Mouse (Mus musculus) G1E (cell line): Measurements from ENCODE around the gene Nav3. TPM values are rescaled to one million over a fixed set of nuclear protein-coding genes. Genes with fewer than 3 reads are reported as not detected.

Source experiments
- ATAC-seq: 2 replicates; pipeline ENCODE4 v1.8.0; 2016; ENCODE audit warnings: mild to moderate bottlenecking; ENCODE audit not compliant: insufficient number of reproducible peaks, poor library complexity, low FRiP score, severe bottlenecking; ENCODE audit errors: extremely low read depth
- DNase-seq: peaks from one replicate; pipeline ENCODE4 v3.0.0; 2012; ENCODE audit warnings: low spot score
- H3K27me3 ChIP-seq: 2 replicates; pipeline ENCODE4 v1.6.1; 2012; ENCODE audit warnings: mild to moderate bottlenecking, low read length, inconsistent platforms; ENCODE audit not compliant: insufficient read depth
- H3K36me3 ChIP-seq: replicated peaks from 2 replicates; pipeline ENCODE3; 2012; ENCODE audit warnings: mild to moderate bottlenecking, inconsistent platforms
- H3K4me1 ChIP-seq: 2 replicates; pipeline ENCODE4 v1.6.1; 2012; ENCODE audit warnings: low read depth, low read length, inconsistent platforms, mixed read lengths; ENCODE audit not compliant: insufficient read depth
- H3K4me3 ChIP-seq: 2 replicates; pipeline ENCODE4 v1.5.1; 2012; ENCODE audit warnings: low read depth, mild to moderate bottlenecking, inconsistent platforms, low read length, moderate library complexity, mixed read lengths
- H3K9me3 ChIP-seq: replicated peaks from 2 replicates; pipeline ENCODE4 v1.6.1; 2012; ENCODE audit warnings: inconsistent platforms
- CTCF ChIP-seq: IDR thresholded peaks from 2 replicates; pipeline ENCODE4 v1.5.1; 2012; ENCODE audit warnings: low read depth, low read length, inconsistent platforms, mixed read lengths
- GATA1 ChIP-seq: IDR thresholded peaks from 2 replicates; pipeline ENCODE4 v1.6.1; 2012; ENCODE audit warnings: borderline replicate concordance, low read length, inconsistent platforms, mixed read lengths
- GATA2 ChIP-seq: IDR thresholded peaks from 2 replicates; pipeline ENCODE4 v1.6.1; 2012; ENCODE audit warnings: low read depth, low read length, inconsistent platforms, borderline replicate concordance
- POLR2AphosphoS5 ChIP-seq: IDR thresholded peaks from 2 replicates; pipeline ENCODE4 v1.6.1; 2012; ENCODE audit warnings: low read depth, low read length, inconsistent platforms; ENCODE audit not compliant: insufficient replicate concordance
- TAL1 ChIP-seq: conservative IDR thresholded peaks from 2 replicates; pipeline ENCODE4 v1.6.1; 2012; ENCODE audit warnings: low read depth, low read length, inconsistent platforms, mixed read lengths
- polyA plus RNA-seq: library from polyadenylated mRNA; stranded (reverse); fragments of >175 nt; gene quantifications from 2 replicates; pipeline ENCODE4 v1.2.3, GENCODE M21; 2012
- total RNA-seq, 2 experiments: library from RNA; stranded (forward) in 1 of 2; stranded (reverse) in 1 of 2; fragments of 200-1000 nt in 1 of 2; fragments of >200 nt in 1 of 2; fragmentation: Nextera tagmentation in 1 of 2; gene quantifications; 2 replicates each; pipeline ENCODE4 v1.2.3; 2014 to 2017

Nav3 gene
- total and polyA plus RNA-seq, 3 experiments = 0.22 TPM; not detected in 2

DNA sequence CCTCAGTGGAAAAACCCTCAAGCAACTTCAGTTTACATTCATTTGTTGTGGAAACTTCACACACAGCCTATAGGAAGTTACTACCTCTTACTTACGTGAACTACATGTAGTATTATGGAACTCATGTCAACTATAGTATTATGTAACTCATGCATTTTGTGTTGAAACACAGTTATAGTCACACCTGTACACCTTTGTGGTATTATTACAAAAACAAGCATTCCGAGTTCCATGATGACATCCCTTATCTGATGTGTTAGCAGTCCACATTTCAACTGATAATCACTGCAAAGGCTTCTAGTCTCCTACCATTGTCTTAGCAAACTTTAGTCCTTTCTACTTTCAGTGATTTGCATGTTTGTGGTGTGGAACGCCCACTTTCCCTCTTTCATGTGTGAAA lies 568.8 kb downstream of the Nav3 start:
- no peaks in the 10 kb centered on the region for H3K4me1 ChIP-seq
- DNase-seq (no peak), ATAC-seq (no peak)
- H3K27me3 ChIP-seq = no peaks in the 10 kb centered on the region
- no peaks in the 10 kb centered on the region for H3K36me3 ChIP-seq
- no peak overlapping the region for H3K4me3 ChIP-seq
- peaks cover 8% of the 10 kb centered on the region; the same call in 1 of the 2 replicates for H3K9me3 ChIP-seq
- TF ChIP-seq TAL1 (no peak), CTCF (no peak), GATA1 (no peak), POLR2AphosphoS5 (no peak), GATA2 (no peak)

- Histone ChIP-seq H3K36me3 (no peaks in the 10 kb centered on the region), H3K4me1 (no peaks in the 10 kb centered on the region), H3K9me3 (peaks cover 5% of the 10 kb centered on the region; the same call in 1 of the 2 replicates), H3K4me3 (no peak overlapping the region), H3K27me3 (no peaks in the 10 kb centered on the region)
- ATAC-seq (no peak), DNase-seq (no peak)
- TF ChIP-seq TAL1 (no peak), POLR2AphosphoS5 (no peak), GATA1 (no peak)
These were observed 579.9 kb downstream of the Nav3 start for GRCm38 (mm10) chr10:109876107-109876506.

DNA sequence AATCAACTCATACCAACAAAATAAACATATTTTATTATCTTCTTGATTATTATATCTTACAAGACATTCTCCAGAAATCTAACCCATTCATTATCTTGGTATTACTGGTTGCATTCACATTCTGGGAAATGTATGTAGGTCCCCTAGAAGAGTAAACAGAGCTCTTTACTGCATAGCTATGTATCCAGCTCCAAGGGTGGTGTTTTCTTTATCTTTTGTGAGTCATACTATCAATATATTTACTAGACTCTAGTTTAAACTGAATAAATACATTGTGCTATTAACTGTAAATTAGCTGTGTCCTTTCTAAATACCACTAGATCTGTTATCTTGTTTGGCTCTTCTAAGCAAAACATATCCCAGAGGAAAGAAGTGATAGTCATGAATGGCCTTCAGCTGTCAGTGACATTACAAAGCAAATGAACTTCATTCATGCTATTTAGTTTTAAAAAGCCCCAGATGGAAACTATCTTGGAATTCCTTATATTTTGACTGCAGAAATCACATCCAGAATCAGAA lies 580.6 kb downstream of the Nav3 start:
- no peaks in the 10 kb centered on the region for H3K27me3 ChIP-seq
- DNase-seq (no peak), ATAC-seq (no peak)
- TF ChIP-seq POLR2AphosphoS5 (no peak), TAL1 (no peak), GATA1 (no peak), CTCF (no peak), GATA2 (no peak)
- no peaks in the 10 kb centered on the region for H3K36me3 ChIP-seq
- H3K9me3 ChIP-seq = peaks cover 5% of the 10 kb centered on the region; the same call in 1 of the 2 replicates
- H3K4me1 ChIP-seq = no peaks in the 10 kb centered on the region
- no peak overlapping the region for H3K4me3 ChIP-seq

GRCm38 (mm10) chr10:109874652-109875311 lies 581.2 kb downstream of the Nav3 start:
- no peak for TF ChIP-seq POLR2AphosphoS5
- no peak for TF ChIP-seq CTCF
- no peak for TF ChIP-seq GATA2
- TF ChIP-seq TAL1 = no peak
- TF ChIP-seq GATA1 = no peak
- ATAC-seq = no peak
- no peaks in the 10 kb centered on the region for H3K4me1 ChIP-seq

GRCm38 (mm10) chr10:109866063-109866462 lies 589.9 kb downstream of the Nav3 start:
- DNase-seq = no peak
- Histone ChIP-seq H3K4me1 (no peaks in the 10 kb centered on the region), H3K36me3 (no peaks in the 10 kb centered on the region), H3K27me3 (no peaks in the 10 kb centered on the region), H3K4me3 (no peak overlapping the region), H3K9me3 (no peaks in the 10 kb centered on the region)
- no peak for ATAC-seq
- TF ChIP-seq TAL1 (no peak), CTCF (no peak), GATA2 (no peak), GATA1 (no peak)

More at GRCm38 (mm10) chr10:109874652-109875311, 581.2 kb downstream of the Nav3 start:
- Histone ChIP-seq H3K4me3 (no peak overlapping the region), H3K9me3 (peaks cover 5% of the 10 kb centered on the region; the same call in 1 of the 2 replicates), H3K36me3 (no peaks in the 10 kb centered on the region), H3K27me3 (no peaks in the 10 kb centered on the region)
- DNase-seq = no peak

DNA sequence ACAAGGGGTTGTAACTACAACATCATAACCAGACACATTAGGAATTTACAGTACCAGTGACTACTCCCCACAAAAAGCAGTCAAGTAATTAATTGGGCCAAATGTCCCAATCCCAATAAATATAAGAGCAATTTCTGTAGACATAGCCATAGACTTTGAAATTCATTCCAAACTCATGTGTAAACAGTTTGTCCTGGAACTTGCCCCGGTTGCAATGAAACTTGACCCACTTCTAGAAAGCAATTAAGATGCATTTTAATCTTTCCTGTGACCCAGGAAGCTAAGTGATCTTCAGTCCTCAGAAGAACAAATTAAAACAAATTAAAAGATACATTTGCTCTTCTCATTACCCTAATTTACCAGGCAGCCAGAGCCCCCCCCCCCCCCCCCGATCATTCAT lies 590.6 kb downstream of the Nav3 start:
- DNase-seq = no peak
- H3K4me1 ChIP-seq = no peaks in the 10 kb centered on the region
- no peak for ATAC-seq
- no peaks in the 10 kb centered on the region for H3K36me3 ChIP-seq
- no peak overlapping the region for H3K4me3 ChIP-seq
- H3K9me3 ChIP-seq = no peaks in the 10 kb centered on the region
- TF ChIP-seq CTCF (no peak), GATA2 (no peak), GATA1 (no peak), TAL1 (no peak), POLR2AphosphoS5 (no peak)
- H3K27me3 ChIP-seq = no peaks in the 10 kb centered on the region
